Mouse (Mus musculus): ENCODE measurements around the gene Usp29.

- TF ChIP-seq USF1 (IDR thresholded peaks at IDR 0.05; ENCODE audit: low read depth), result no peak
- TF ChIP-seq CTCF (IDR thresholded peaks at IDR 0.05; ENCODE audit: control insufficient read depth, insufficient read depth, insufficient read length), result no peak
- TF ChIP-seq MAX (IDR thresholded peaks at IDR 0.05), result no peak
Observed at GRCm38 (mm10) chr7:6760170-6760569, 29.8 kb downstream of the Usp29 start.
